Mouse (Mus musculus) hindbrain, postnatal 0 days (tissue): ENCODE data around the gene Gm17622. TPM values are rescaled to one million over a fixed set of nuclear protein-coding genes. Genes with fewer than 3 reads are reported as not detected.

Source experiments
- ATAC-seq: fragments of 200-750 bp; cut with Nextera tagmentation; 2 replicates; pipeline ENCODE4 v1.8.0; 2017; ENCODE audit warnings: mild to moderate bottlenecking, moderate TSS enrichment, moderate library complexity
- DNase-seq: peaks from one replicate; pipeline ENCODE4 v3.0.0-alpha.2; 2015; ENCODE audit warnings: low spot score
- H3K27ac ChIP-seq: fragments of 300-500 bp; sonication (generic); 2 replicates; pipeline ENCODE4 v1.5.1; 2014; ENCODE audit warnings: mild to moderate bottlenecking
- H3K27me3 ChIP-seq: fragments of 300-500 bp; sonication (generic); 2 replicates; pipeline ENCODE4 v1.6.1; 2014; ENCODE audit warnings: low read length, mixed read lengths; ENCODE audit not compliant: insufficient read depth
- H3K36me3 ChIP-seq: fragments of 300-500 bp; sonication (generic); 2 replicates; pipeline ENCODE4 v1.6.1; 2014; ENCODE audit warnings: low read length, mixed read lengths; ENCODE audit not compliant: insufficient read depth
- H3K4me1 ChIP-seq: fragments of 300-500 bp; sonication (generic); 2 replicates; pipeline ENCODE4 v1.6.1; 2014; ENCODE audit warnings: antibody characterized with exemption, low read length, mixed read lengths; ENCODE audit not compliant: insufficient read depth
- H3K4me2 ChIP-seq: fragments of 300-500 bp; sonication (generic); 2 replicates; pipeline ENCODE4 v1.6.1; 2014; ENCODE audit warnings: low read depth, mild to moderate bottlenecking, low read length, moderate library complexity, mixed read lengths
- H3K4me3 ChIP-seq: fragments of 300-500 bp; sonication (generic); 2 replicates; pipeline ENCODE4 v1.5.1; 2014; ENCODE audit warnings: low read length
- H3K9ac ChIP-seq: fragments of 300-500 bp; sonication (generic); replicated peaks from 2 replicates; pipeline ENCODE4 v1.6.1; 2014; ENCODE audit warnings: mild to moderate bottlenecking, low read length, moderate library complexity, mixed read lengths
- H3K9me3 ChIP-seq: fragments of 300-500 bp; sonication (generic); 2 replicates; pipeline ENCODE4 v1.6.1; 2016; ENCODE audit warnings: low read length, mixed read lengths
- CTCF ChIP-seq: IDR thresholded peaks from 2 replicates; pipeline ENCODE4 v1.5.1; 2016; ENCODE audit warnings: antibody characterized with exemption, control low read depth, low read depth
- WGBS: fragments of 180-500 bp; shearing (Covaris S2); extraction: QIAGEN DNeasy Blood & Tissue Kit; methylation state at CpG from one replicate; pipeline ENCODE4 v1.1.7; 2014; 5-methylcytosine and 5-hydroxymethylcytosine counted together
- polyA plus RNA-seq: library from polyadenylated mRNA; unstranded; fragments of >200 nt; fragmentation: Nextera tagmentation; extraction: Ambion mirVana; gene quantifications from 2 replicates; pipeline ENCODE4 v1.2.1, GENCODE M21; 2015
- total RNA-seq: library from RNA; depleted of rRNA; stranded (reverse); fragments of >200 nt; gene quantifications from 2 replicates; pipeline ENCODE4 v1.2.3, GENCODE M21; 2014

Gm17622 gene
- total and polyA plus RNA-seq, 2 experiments from 2014 or later = not detected

DNA sequence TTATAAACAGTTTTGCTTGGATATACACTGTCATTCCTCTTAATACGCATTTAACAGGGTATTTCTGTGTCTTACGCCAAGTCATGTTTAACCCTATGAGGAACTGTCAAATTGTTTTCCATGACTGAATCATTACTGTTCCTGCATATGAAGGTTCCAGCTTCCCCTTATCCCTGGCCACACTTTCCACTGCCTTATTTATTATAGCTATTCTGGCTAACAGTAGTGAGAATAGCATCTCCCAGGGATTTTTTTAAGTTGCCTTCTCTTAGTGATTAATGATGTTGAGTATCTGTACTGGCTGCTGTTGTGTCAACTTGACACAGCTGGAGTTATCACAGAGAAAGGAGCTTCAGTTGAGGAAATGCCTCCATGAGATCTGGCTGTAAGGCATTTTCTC, 26.8 kb downstream of the Gm17622 start:
- H3K9ac ChIP-seq = no peak overlapping the region
- H3K4me1 ChIP-seq = no peaks in the 10 kb centered on the region
- H3K4me2 ChIP-seq = no peak overlapping the region
- H3K36me3 ChIP-seq = no peaks in the 10 kb centered on the region
- 86% methylated on average over 2 of the region's 2 CpGs for WGBS
- no peaks in the 10 kb centered on the region for H3K27me3 ChIP-seq
- DNase-seq = no peak
- no peak for ATAC-seq
- H3K27ac ChIP-seq = no peak overlapping the region
- no peak for TF ChIP-seq CTCF
- H3K4me3 ChIP-seq = no peak overlapping the region
- H3K9me3 ChIP-seq = no peaks in the 10 kb centered on the region

- no peaks in the 10 kb centered on the region for H3K27me3 ChIP-seq
- H3K4me2 ChIP-seq = no peak overlapping the region
- WGBS = 95% methylated on average over 3 of the region's 3 CpGs
- H3K36me3 ChIP-seq = no peaks in the 10 kb centered on the region
- no peaks in the 10 kb centered on the region for H3K9me3 ChIP-seq
- H3K27ac ChIP-seq = no peak overlapping the region
- H3K9ac ChIP-seq = no peak overlapping the region
- H3K4me3 ChIP-seq = no peak overlapping the region
- H3K4me1 ChIP-seq = no peaks in the 10 kb centered on the region
- DNase-seq (no peak), ATAC-seq (no peak)
- TF ChIP-seq CTCF = no peak
These were observed 30.8 kb downstream of the Gm17622 start for GRCm38 (mm10) chr13:96521294-96521693.

- H3K9ac ChIP-seq = no peak overlapping the region
- no peaks in the 10 kb centered on the region for H3K27me3 ChIP-seq
- no peaks in the 10 kb centered on the region for H3K36me3 ChIP-seq
- no peak for TF ChIP-seq CTCF
- H3K4me3 ChIP-seq = no peak overlapping the region
- DNase-seq (no peak), ATAC-seq (no peak)
- no peaks in the 10 kb centered on the region for H3K4me1 ChIP-seq
- no peak overlapping the region for H3K27ac ChIP-seq
- no peak overlapping the region for H3K4me2 ChIP-seq
- 92% methylated on average over 3 of the region's 3 CpGs for WGBS
- H3K9me3 ChIP-seq = no peaks in the 10 kb centered on the region
These were observed 36.5 kb downstream of the Gm17622 start for GRCm38 (mm10) chr13:96527022-96527421.

GRCm38 (mm10) chr13:96527856-96528255, 37.3 kb downstream of the Gm17622 start:
- 92% methylated on average over 11 of the region's 11 CpGs for WGBS

GRCm38 (mm10) chr13:96528776-96529175, 38.2 kb downstream of the Gm17622 start:
- 88% methylated on average over 3 of the region's 3 CpGs for WGBS
- no peak for DNase-seq

More at GRCm38 (mm10) chr13:96527856-96528255, 37.3 kb downstream of the Gm17622 start:
- Histone ChIP-seq H3K36me3 (no peaks in the 10 kb centered on the region), H3K4me3 (no peak overlapping the region), H3K27me3 (no peaks in the 10 kb centered on the region), H3K4me1 (no peaks in the 10 kb centered on the region), H3K9ac (no peak overlapping the region), H3K4me2 (no peak overlapping the region), H3K9me3 (no peaks in the 10 kb centered on the region), H3K27ac (no peak overlapping the region)
- no peak for ATAC-seq
- no peak for TF ChIP-seq CTCF
- no peak for DNase-seq

DNA sequence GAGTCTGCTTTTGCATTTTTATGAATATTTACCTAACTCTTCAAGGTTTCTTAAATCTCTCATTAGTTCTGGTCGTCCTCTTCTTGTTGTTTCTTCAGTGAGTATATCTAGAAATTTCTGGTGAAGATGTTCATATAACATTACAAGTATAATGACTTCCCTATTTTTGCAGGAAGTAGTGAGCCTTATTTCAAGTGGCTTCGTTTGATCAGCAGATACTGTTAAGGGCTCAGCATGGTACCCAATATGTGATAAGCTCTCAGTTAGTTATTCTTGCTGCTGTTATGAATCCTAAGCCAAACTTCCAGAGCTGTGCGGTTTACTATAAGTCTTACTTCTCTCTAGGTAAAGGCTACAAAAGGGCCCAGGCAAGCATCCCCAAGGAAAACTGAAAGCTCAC, 39.0 kb downstream of the Gm17622 start:
- ATAC-seq (no peak), DNase-seq (no peak)
- Histone ChIP-seq H3K4me2 (no peak overlapping the region), H3K36me3 (no peaks in the 10 kb centered on the region), H3K4me3 (no peak overlapping the region), H3K27me3 (no peaks in the 10 kb centered on the region), H3K9me3 (no peaks in the 10 kb centered on the region), H3K9ac (no peak overlapping the region), H3K4me1 (no peaks in the 10 kb centered on the region), H3K27ac (no peak overlapping the region)
- WGBS = 94% methylated on average over 3 of the region's 3 CpGs
- TF ChIP-seq CTCF = no peak

More at GRCm38 (mm10) chr13:96528776-96529175, 38.2 kb downstream of the Gm17622 start:
- H3K9ac ChIP-seq = no peak overlapping the region
- H3K4me3 ChIP-seq = no peak overlapping the region
- no peaks in the 10 kb centered on the region for H3K4me1 ChIP-seq
- no peak overlapping the region for H3K4me2 ChIP-seq
- H3K36me3 ChIP-seq = no peaks in the 10 kb centered on the region
- H3K27ac ChIP-seq = no peak overlapping the region
- no peak for ATAC-seq
- no peaks in the 10 kb centered on the region for H3K27me3 ChIP-seq
- H3K9me3 ChIP-seq = no peaks in the 10 kb centered on the region
- no peak for TF ChIP-seq CTCF

- Histone ChIP-seq H3K27me3 (no peaks in the 10 kb centered on the region), H3K4me1 (no peaks in the 10 kb centered on the region), H3K4me3 (no peak overlapping the region), H3K9me3 (no peaks in the 10 kb centered on the region), H3K36me3 (no peaks in the 10 kb centered on the region), H3K9ac (no peak overlapping the region), H3K27ac (no peak overlapping the region), H3K4me2 (no peak overlapping the region)
- WGBS = 94% methylated on average over 9 of the region's 9 CpGs
- ATAC-seq = no peak
- TF ChIP-seq CTCF = no peak
- DNase-seq = no peak
These were observed 39.5 kb downstream of the Gm17622 start for GRCm38 (mm10) chr13:96530064-96530463.
